Mouse (Mus musculus) heart, adult 2 months (tissue): ENCODE measurements at regions not wholly inside any gene's neighbourhood (a gene's known extent, or its start where the extent isn't known, plus 50 kb on each side); places are given as distances from the start of the nearest gene placed in this dataset.

Source experiments
- DNase-seq, 2 experiments: peaks; one replicate each; pipeline ENCODE4 v3.0.0; 2021
- H3K27ac ChIP-seq: fragments of 200-600 bp; 2 replicates; pipeline ENCODE4 v1.8.1; 2022
- H3K27me3 ChIP-seq: fragments of 200-500 bp; 2 replicates; pipeline ENCODE4 v1.6.1; 2012; ENCODE audit warnings: mild to moderate bottlenecking, low read length, inconsistent platforms, mixed read lengths; ENCODE audit not compliant: control insufficient read depth, insufficient read depth
- H3K36me3 ChIP-seq: fragments of 200-500 bp; 2 replicates; pipeline ENCODE4 v1.6.1; 2012; ENCODE audit warnings: low read length, inconsistent platforms; ENCODE audit not compliant: control insufficient read depth, insufficient read depth
- H3K4me1 ChIP-seq: fragments of 200-500 bp; 2 replicates; pipeline ENCODE4 v1.6.1; 2011; ENCODE audit warnings: low read length; ENCODE audit not compliant: control insufficient read depth, insufficient read depth
- H3K4me3 ChIP-seq: fragments of 200-600 bp; 2 replicates; pipeline ENCODE4 v1.8.1; 2022
- H3K79me2 ChIP-seq: fragments of 200-500 bp; replicated peaks from 2 replicates; pipeline ENCODE4 v1.6.1; 2012; ENCODE audit warnings: mild to moderate bottlenecking, inconsistent platforms, low read length, moderate library complexity, mixed read lengths; ENCODE audit not compliant: control insufficient read depth, insufficient read depth
- H3K9ac ChIP-seq: fragments of 200-500 bp; 2 replicates; pipeline ENCODE4 v1.6.1; 2012; ENCODE audit warnings: low read depth, mild to moderate bottlenecking, control low read depth, inconsistent platforms, low read length, mixed read lengths
- CTCF ChIP-seq: fragments of 200-600 bp; IDR thresholded peaks from 2 replicates; pipeline ENCODE4 v1.8.1; 2022; ENCODE audit warnings: antibody characterized with exemption, mild to moderate bottlenecking, moderate library complexity
- EP300 ChIP-seq: fragments of 200-500 bp; IDR thresholded peaks from 2 replicates; pipeline ENCODE4 v1.6.1; 2011; ENCODE audit warnings: low read depth, low read length, control low read depth; ENCODE audit not compliant: insufficient read depth
- POLR2A ChIP-seq: fragments of 200-500 bp; IDR thresholded peaks from 2 replicates; pipeline ENCODE4 v1.6.1; 2011; ENCODE audit warnings: mild to moderate bottlenecking, low read depth, low read length, control low read depth; ENCODE audit not compliant: insufficient read depth
- WGBS: fragments of 180-500 bp; shearing (Covaris S2); methylation state at CpG from one replicate; pipeline ENCODE4 v1.1.7; 2018; 5-methylcytosine and 5-hydroxymethylcytosine counted together
- intact Hi-C: fragments of 180-260 bp; cut with DNase I; formaldehyde crosslinking; loops from one replicate; pipeline ENCODE4 v1.15.1; 2025

DNA sequence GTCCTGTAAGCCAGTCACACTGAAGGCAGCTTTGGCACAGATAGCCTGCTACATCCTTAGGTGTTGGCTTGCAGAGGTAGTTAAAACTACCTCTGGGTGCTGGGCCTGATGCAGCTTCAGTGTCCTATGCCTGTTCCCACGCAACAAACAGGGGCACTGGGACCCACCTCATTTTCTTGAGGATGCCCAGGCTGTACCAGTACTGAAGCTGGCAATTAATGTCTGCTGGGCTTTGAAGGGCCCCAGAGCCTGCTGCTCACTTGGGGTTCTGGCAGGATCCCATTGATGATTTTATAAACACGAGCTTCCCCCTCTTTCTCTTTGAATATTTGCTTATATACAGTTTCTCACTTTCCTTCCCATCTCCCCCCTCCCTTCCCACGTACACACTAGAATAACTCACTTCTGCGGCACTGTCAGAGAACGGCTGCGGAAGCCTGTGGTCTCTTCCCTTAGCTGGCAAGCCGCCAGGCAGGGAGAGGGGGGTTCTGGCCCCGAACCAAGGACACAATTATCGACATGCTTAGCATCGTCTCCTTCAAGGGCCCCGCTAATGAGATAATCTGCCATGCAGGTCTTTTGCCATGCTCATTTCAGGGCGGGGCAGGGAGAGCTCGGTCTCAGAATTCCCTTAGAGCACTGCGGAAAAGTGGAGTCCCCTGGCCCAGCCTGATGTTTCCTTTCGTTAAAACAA is 182.9 kb downstream of the Abhd5 start:
- Histone ChIP-seq H3K27ac (no peak overlapping the region), H3K9ac (no peak overlapping the region), H3K4me3 (no peak overlapping the region), H3K79me2 (no peaks in the 10 kb centered on the region), H3K27me3 (no peaks in the 10 kb centered on the region), H3K4me1 (no peaks in the 10 kb centered on the region), H3K36me3 (no peaks in the 10 kb centered on the region)
- intact Hi-C loops = no loop called here
- no peak for TF ChIP-seq EP300
- no peak for TF ChIP-seq CTCF
- no peak for TF ChIP-seq POLR2A
- 20% methylated on average over 15 of the region's 15 CpGs for WGBS
- peak in 1 of 2 experiments; percentile 13 for DNase-seq

- Histone ChIP-seq H3K79me2 (no peaks in the 10 kb centered on the region), H3K27ac (no peak overlapping the region), H3K9ac (no peak overlapping the region), H3K27me3 (no peaks in the 10 kb centered on the region), H3K36me3 (no peaks in the 10 kb centered on the region), H3K4me3 (no peak overlapping the region), H3K4me1 (no peaks in the 10 kb centered on the region)
- TF ChIP-seq CTCF = no peak
- no peak for TF ChIP-seq EP300
- TF ChIP-seq POLR2A = no peak
- intact Hi-C loops = no loop called here
- WGBS = 57% methylated on average over 2 of the region's 2 CpGs
- DNase-seq = peak in 1 of 2 experiments; percentile 7
These were observed 183.6 kb downstream of the Abhd5 start for GRCm38 (mm10) chr9:122534965-122535364.

DNA sequence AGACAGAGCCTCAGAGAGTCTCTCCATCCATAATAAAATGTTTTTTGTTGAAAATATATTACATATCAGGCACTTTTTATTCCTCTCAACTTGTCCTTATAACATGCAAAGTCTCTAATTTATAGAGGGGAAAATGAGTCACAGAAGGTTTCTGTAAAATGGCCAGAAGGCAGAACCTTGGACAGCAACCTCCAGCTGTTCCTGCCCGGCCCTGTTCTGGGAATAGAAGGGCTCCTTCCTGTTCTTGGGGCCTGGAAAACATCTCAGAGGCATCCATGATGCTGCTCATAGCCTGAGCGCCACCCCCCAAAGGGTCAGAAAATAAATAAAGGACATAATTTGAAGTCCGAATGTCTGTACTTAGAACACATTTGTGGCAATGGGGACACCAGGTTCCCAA is 188.7 kb downstream of the Abhd5 start:
- no peaks in the 10 kb centered on the region for H3K79me2 ChIP-seq
- WGBS = 22% methylated on average over 3 of the region's 3 CpGs

DNA sequence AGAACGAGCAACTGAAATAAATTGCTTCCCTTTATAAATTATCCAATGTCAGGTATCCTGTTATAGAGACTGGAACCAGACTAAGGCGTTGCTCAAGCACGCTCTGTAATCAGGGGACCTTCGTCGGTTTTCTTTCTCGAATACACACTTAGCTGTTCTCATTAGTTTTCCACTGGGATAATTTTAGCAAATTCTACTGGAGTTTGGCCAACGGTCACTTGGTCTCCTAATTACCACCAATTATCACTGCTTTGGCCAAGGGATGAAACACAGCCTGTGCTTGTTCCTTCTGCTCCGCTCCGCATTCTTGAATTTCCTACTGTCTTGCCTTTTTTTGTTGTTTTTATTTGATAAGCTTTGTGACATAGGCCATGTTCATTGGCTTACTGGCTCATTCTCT is 191.1 kb upstream of the Topaz1 start:
- Histone ChIP-seq H3K4me1 (no peaks in the 10 kb centered on the region), H3K79me2 (no peaks in the 10 kb centered on the region), H3K4me3 (no peak overlapping the region), H3K9ac (no peak overlapping the region), H3K36me3 (no peaks in the 10 kb centered on the region), H3K27me3 (no peaks in the 10 kb centered on the region), H3K27ac (no peak overlapping the region)
- TF ChIP-seq EP300 (no peak), CTCF (no peak), POLR2A (no peak)
- 70% methylated on average over 9 of the region's 9 CpGs for WGBS
- intact Hi-C loops = no loop called here
- no peak for DNase-seq

More for the DNA sequence above, 188.7 kb downstream of the Abhd5 start:
- peak in 1 of 2 experiments; percentile 11 for DNase-seq
- Histone ChIP-seq H3K4me1 (no peaks in the 10 kb centered on the region), H3K4me3 (no peak overlapping the region), H3K27ac (no peak overlapping the region), H3K27me3 (no peaks in the 10 kb centered on the region), H3K36me3 (no peaks in the 10 kb centered on the region), H3K9ac (no peak overlapping the region)
- intact Hi-C loops = no loop called here
- TF ChIP-seq POLR2A = no peak
- TF ChIP-seq CTCF = no peak

- peaks cover 15% of the 10 kb centered on the region for H3K27me3 ChIP-seq
- H3K4me3 ChIP-seq = no peak overlapping the region
- no peaks in the 10 kb centered on the region for H3K36me3 ChIP-seq
- WGBS = 56% methylated on average over 3 of the region's 3 CpGs
- no peaks in the 10 kb centered on the region for H3K4me1 ChIP-seq
- intact Hi-C loops = no loop called here
- TF ChIP-seq EP300 (no peak), POLR2A (no peak), CTCF (no peak)
- no peak overlapping the region for H3K27ac ChIP-seq
- DNase-seq = no peak
- no peak overlapping the region for H3K9ac ChIP-seq
- H3K79me2 ChIP-seq = no peaks in the 10 kb centered on the region
These were observed 181.1 kb upstream of the Topaz1 start for GRCm38 (mm10) chr9:122566060-122566459.

GRCm38 (mm10) chr9:122568691-122569441 is 178.3 kb upstream of the Topaz1 start:
- Histone ChIP-seq H3K36me3 (no peaks in the 10 kb centered on the region), H3K27ac (no peak overlapping the region), H3K27me3 (peaks cover 34% of the 10 kb centered on the region), H3K79me2 (no peaks in the 10 kb centered on the region), H3K9ac (no peak overlapping the region), H3K4me1 (no peaks in the 10 kb centered on the region), H3K4me3 (no peak overlapping the region)
- 2% methylated on average over 67 of the region's 68 CpGs for WGBS
- intact Hi-C loops = no loop called here
- DNase-seq = peak in 1 of 2 experiments; percentile 6
- no peak for TF ChIP-seq CTCF
- TF ChIP-seq EP300 = no peak
- no peak for TF ChIP-seq POLR2A
